Mouse (Mus musculus): ENCODE measurements around the gene Vim.

Vim gene

DNA sequence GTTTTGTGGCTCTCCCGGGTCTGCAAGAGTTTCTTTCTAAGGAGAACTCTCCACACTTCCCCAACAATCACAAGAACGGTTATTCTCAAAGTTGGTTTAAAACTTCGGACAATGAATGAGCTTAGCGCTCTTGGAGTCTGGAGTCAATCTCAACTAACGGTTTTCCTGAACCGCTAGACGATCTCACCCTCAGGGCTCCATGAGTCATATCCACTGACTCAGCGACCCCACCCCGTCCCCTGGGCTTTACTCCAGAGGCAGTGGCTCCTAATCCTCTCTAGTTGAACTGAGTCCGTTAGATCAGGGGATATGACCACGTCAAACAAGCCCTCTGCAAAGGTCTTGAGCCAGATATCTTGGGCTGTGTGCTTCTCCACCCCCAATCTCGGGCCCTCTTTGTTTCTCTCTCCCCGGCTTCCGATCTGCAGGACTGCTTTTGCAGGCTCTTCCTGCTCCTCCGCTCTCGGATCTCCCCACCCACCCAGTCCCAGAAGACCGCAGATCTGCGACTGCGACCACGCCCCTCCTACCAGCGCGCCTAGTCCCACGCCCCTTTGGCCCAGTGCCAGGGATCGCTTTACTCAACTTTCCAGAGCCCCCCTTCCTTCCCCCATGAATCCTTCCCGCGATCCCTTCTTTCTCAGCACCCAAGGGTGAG is at the start of gene Vim:
Vim (plus strand) TSS at position 520 of the 658 bp plus-strand sequence.
- in situ Hi-C loops (cut with MboI): no loop called here

DNA sequence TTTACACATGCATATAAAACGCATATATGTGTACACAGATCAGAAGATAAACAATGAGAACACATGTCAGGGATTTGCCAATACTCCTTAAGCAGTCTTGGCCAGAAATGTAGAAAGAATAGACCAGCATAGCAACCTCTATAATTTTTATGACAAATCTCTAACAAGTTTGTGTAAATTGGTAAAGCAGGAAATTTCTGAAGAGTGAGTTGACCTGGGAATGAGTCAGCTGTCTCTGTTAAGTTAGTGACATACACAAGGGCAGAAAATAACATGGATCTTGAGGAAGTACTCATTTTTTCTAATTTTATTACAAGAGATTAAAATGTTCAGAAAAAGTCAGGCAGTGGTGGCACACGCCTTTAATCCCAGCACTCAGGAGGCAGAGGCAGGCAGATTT is 47.5 kb upstream of the Vim start:
- in situ Hi-C loops (cut with MboI): no loop called here

DNA sequence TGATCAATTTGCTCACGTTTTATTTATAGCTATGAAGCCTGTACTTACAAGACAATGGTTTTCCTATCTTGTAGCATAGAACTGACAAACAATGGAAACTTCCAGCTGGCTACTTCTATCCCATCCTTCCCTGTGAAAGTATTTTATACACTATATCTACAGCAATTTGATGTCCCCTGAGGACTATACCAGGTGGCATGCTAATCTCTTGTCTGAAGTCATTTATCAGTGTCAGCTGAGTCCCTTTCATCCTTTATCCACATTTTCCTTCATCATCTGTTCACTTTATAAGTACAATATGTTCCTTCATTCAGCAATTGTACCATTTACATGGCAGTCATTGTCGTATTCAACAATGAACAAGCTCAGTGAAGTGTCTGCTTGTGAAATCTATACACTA is 46.6 kb upstream of the Vim start:
- in situ Hi-C loops (cut with MboI): no loop called here

DNA sequence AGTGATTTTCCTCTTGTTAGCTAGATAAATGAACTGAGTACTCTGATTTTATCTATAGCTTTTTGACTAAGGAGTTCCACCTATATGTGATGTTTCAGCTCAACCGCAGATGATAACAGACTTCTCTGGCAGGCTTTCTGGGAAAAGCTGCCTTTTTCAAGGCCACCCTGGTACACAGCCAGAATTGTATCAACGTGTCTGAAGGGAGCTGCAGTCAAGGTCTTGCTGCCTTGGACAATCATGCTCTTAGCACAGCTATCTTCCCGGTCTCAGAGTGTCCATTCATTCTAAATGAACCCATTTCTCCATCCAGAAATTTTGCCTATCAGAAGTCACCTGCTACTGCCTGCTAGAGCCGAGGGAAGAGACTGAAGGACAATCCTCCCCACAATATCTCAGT is 46.2 kb upstream of the Vim start:
- in situ Hi-C loops (cut with MboI): no loop called here

DNA sequence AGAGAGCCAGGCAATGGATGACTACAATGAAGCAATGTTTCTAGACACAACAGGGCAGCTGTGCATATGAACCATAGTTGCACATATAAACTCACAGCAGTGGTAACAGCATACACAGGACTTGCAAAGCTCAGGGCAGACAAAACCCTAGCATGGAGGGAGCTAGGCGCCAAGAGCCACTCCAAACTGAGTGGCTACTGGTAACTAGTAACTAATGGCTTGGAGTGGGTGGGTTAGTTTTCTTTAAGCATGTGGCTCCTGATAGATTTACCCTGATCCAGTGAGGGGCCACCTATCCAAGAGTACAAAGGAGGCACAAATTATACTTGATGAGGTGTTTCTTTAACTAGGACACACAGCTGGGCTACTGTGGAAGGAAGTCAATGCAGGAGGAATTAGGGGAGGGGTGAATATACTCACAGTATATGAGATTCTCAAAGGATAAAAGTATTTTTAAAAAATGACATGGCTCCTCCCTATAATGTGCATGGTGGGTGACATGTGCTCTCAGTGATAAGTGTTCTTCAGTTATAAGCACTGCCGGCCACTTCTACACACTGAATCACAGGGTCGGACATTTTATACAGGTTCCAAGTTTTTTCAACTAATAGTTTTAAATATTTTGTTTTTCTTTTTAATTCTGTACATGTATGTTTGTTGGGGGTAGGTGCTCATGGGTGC is 44.3 kb upstream of the Vim start:
- in situ Hi-C loops (cut with MboI): no loop called here

GRCm38 (mm10) chr2:13530639-13531038 is 43.1 kb upstream of the Vim start:
- in situ Hi-C loops (cut with MboI): no loop called here

DNA sequence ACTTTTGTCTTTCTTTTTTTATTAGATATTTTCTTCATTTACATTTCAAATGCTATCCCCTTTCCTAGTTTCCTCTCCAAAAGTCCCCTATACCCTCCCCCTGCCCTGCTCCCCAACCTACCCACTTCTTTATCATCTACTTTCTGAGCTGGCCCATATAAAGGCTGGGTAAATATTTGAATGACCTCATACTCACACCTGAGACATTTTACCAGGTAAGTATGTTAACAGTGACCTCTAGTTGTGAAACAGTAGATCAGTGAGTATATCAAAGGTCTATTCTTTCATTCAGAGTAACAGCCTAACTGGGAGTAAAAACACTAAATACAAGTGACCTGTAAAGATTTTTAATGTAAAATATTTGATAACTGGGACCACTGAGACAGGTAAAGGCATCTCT is 37.0 kb upstream of the Vim start:
- in situ Hi-C loops (cut with MboI): no loop called here

GRCm38 (mm10) chr2:13537733-13538132 is 36.0 kb upstream of the Vim start:
- in situ Hi-C loops (cut with MboI): no loop called here

- in situ Hi-C loops (cut with MboI): no loop called here
These were observed 35.5 kb upstream of the Vim start for GRCm38 (mm10) chr2:13538258-13538657.

DNA sequence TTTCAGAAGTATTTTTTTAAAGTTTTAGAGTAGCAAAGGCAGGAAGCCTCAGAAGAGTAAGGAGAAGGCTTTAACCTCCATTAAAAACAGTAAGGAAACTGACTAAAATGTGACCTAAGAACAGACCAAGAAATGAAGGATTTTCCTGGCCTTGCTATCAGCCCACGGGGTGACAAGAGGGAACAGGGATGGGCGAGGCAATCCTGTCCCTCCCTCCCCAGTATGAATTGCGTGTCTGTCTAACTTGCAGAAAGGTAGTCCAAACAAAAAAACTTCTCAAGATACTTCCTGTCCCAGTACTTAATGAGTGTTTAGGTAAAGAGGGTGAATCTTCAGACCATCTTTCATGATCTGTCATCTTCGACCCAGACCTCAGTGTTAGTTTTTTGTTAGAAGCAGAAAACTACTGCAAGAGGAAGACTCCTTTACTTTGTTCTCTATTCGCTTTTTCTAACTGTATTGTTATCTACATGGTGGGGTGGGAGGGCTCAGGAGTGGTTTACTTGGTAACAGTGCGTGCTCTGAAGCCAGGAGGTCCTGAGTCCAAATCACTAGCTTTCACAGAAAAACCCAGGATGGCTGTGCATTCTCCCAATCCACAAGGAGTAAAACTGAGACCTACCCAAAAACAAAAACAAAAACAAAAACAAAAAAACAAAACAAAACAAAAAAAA is 34.9 kb upstream of the Vim start:
- in situ Hi-C loops (cut with MboI): no loop called here

GRCm38 (mm10) chr2:13539860-13540259 is 33.9 kb upstream of the Vim start:
- in situ Hi-C loops (cut with MboI): no loop called here

DNA sequence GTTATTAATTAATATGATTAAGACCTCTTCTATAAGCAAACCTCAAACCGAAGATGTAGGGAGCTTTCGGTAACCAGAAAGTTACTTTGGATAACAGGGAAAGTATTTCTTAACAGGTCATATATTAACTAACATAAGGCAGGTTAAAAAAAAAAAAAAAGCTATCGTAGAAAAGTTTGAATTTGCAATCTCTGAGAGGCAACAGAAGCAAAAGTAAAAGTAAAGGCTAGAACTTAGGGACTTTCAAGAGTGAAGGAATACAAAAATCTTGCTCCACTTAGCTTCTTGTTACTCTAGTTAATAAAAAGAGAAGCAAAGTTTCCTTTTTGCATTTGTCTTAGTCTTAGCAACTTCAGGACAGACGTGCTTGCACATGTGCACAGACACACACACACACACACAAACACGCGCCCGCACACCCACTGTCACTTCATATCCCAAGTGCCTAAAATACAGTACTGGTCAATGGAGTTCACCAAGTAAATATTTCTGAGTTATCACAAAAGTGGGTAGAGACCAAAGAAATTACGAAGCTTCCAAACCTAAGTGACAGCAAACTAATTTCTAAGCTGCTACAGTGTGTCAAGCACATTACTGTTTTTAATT is 30.1 kb upstream of the Vim start:
- in situ Hi-C loops (cut with MboI): no loop called here

DNA sequence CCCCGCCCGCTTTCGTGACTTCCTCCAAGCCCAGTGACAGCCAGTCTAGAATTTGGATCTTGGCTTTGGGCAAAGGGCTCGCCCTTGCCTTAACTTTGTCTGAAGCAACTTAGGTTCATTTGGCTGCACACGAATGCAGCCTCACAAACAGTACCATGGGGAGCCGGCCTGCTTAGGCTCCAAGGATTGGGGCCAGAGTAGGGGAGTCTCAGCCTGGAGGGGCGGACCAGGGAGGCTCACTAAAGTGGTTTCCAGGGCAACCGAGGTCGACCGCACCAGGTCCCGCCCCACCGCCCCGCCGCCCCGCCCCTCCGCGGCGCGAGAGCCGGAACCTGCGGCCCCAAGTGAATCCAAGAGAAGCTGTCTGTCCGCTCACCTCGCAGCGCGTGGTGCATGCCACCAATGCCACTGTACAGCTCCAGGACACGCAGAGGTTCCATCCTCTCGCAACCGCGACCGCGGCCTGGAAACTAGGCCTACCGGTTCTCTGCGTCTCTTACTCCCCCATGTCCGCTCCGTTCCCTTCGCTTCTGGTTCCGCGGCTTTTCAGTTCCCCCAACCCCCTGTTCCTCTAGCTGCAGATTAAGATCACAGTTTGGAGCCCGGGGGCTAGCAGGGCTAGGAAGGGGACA is 29.4 kb upstream of the Vim start, which contains the start of gene Trdmt1:
Trdmt1 (minus strand) TSS at position 476 of the 632 bp plus-strand sequence.
- in situ Hi-C loops (cut with MboI): no loop called here

- in situ Hi-C loops (cut with MboI): no loop called here
These were observed 25.0 kb upstream of the Vim start for GRCm38 (mm10) chr2:13548749-13549148.

- in situ Hi-C loops (cut with MboI): no loop called here
These were observed 19.8 kb upstream of the Vim start for GRCm38 (mm10) chr2:13553966-13554365.

- in situ Hi-C loops (cut with MboI): no loop called here
These were observed 17.5 kb upstream of the Vim start for GRCm38 (mm10) chr2:13556239-13556638.

DNA sequence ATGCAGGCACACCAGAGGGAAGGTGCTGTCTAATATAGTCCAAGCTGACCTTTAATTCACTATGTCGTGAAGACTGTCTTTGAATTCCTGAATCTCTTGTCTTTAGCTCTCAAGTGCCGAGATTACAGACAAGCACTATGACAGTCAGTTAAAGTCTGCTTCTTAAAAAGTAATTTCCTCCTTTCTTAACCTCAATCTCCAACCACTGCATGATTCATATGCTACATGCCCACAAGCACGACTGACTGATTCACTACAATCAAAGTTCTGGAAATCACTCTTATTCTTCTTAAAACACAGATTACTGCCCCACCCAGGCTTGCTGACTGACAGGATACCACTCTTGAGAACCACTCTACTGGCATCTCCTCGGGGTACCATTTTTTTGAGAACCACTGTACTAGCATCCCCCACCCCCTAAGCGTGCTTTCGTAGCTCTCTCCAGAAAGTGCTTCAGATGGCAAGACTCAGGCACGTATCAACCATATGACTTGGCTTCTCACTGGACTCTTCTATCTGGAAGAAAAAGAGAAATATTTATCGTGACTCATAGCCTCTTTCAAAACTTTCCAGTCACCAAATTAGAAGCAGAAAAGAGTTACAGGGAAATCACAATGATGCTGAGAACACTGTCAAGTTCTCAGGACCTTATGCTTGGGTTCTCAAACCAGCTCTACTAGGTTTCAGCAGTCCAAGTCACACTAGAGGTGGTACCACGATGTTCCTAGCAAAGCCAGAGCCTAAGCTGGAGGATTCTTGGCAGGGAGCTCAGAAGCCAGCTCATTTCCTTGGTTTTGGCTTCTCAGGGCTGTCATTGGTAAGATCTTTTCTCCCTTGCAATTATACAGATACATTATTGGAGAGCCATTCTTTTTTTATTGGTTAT is 16.3 kb upstream of the Vim start:
- in situ Hi-C loops (cut with MboI): no loop called here

DNA sequence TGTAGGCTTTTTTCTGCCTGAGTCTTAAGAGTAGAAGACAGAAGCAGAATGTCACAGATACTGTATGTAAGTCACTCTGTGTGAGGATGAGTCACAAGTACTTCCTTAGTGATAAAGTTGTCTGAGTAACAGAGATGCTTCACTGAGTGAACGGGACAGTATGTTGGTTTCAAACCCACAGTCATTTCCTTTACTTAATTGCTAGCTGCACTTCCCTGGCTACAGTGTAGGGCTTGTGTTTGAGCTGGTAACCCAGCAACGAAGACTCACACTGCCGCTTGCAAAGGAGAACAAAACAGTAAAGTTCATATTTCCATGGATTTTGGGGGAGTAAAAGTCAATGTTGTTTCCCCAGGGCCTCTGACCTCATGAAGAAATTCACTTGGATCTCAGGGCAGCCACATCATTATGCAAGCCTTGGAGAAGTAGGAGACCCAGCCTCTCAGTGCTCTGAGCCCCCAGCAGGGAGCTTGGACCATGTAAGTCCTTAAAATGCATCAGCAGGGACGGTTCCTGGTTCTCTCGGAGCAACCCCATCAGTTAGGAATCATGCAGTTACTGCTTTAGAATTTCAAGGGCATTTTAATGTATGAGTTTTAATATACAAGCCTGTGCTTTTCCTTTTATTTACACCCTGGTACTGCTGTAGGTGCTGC is 15.0 kb upstream of the Vim start:
- in situ Hi-C loops (cut with MboI): no loop called here

- in situ Hi-C loops (cut with MboI): no loop called here
These were observed 14.4 kb upstream of the Vim start for GRCm38 (mm10) chr2:13559303-13559702.

- in situ Hi-C loops (cut with MboI): no loop called here
These were observed 14.0 kb upstream of the Vim start for GRCm38 (mm10) chr2:13559729-13560128.

- in situ Hi-C loops (cut with MboI): no loop called here
These were observed 13.3 kb upstream of the Vim start for GRCm38 (mm10) chr2:13560396-13560795.

Data from mature B cell (primary cell).